Mouse (Mus musculus) brain, embryonic 14.5 days (tissue): ENCODE results near the gene Osbpl10. TPM values are rescaled to one million over a fixed set of nuclear protein-coding genes. Genes with fewer than 3 reads are reported as not detected.

Source experiments
- DNase-seq: peaks from one replicate; pipeline ENCODE4 v3.0.0-alpha.2; 2011; ENCODE audit warnings: low read depth
- CTCF ChIP-seq: fragments of 200-500 bp; IDR thresholded peaks from 2 replicates; pipeline ENCODE4 v1.5.1; 2012; ENCODE audit warnings: inconsistent platforms, mild to moderate bottlenecking, moderate library complexity, borderline replicate concordance; ENCODE audit not compliant: insufficient read depth, insufficient read length; ENCODE audit errors: extremely low read depth
- POLR2A ChIP-seq: fragments of 200-500 bp; IDR thresholded peaks from 2 replicates; pipeline ENCODE4 v1.6.1; 2012; ENCODE audit warnings: mild to moderate bottlenecking, inconsistent platforms, borderline replicate concordance; ENCODE audit not compliant: poor library complexity, insufficient read depth, insufficient read length, severe bottlenecking; ENCODE audit errors: extremely low read depth
- polyA plus RNA-seq: library from polyadenylated mRNA; depleted of rRNA; stranded (reverse); fragments of >200 nt; gene quantifications from 2 replicates; pipeline ENCODE4 v1.2.3, GENCODE M21; 2012; rRNA removed

Osbpl10 gene
- polyA plus RNA-seq, 1 experiment: 7.3 TPM

DNA sequence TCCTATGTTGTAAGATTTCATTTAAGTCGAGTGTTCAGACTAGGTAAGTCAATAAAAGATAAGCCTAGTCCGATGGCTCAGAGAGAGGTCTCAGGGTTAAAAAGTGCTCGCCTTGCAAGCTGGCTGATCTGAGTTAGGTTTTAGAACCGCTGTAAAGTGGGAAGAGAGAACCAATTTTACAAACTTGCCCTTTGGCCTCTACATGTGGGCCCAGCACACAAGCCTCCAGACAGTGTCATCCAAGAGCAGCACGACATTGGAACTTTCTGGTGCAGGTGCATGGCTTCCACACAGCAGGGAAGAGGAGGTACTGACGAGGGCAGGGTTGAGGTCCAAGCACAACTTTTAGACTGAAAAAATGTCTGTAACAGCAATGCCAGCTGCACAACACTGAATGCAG lies 296.4 kb downstream of the Osbpl10 start:
- TF ChIP-seq CTCF (no peak), POLR2A (no peak)
- DNase-seq: no peak

DNA sequence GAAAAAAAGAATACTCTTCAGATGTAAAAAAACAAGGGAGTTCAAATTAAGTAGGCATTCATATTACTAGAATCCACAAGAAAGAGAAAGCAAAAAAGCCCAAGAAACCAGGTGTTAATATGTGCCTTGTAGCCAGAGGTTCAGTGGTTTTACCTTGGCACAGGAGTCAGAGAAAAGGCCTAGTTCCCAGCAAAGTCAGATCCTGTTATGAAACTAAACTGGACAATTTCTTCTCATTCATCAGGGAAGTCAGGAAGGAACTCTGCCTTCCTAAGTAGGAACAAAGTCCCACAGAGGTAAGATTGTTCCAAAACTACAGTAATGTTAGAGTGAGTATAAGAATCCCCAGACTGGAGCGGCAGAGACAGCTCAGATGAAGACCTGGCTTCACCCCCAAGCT lies 300.3 kb downstream of the Osbpl10 start:
- TF ChIP-seq CTCF: no peak
- TF ChIP-seq POLR2A: no peak
- DNase-seq: no peak

Other genes starting within 250 kb of the Osbpl10 start
- 14.0 and 14.2 TPM in 2 replicates for gene Cmtm6, start 247.5 kb upstream of the Osbpl10 start, polyA plus RNA-seq
- 17.5 and 22.9 TPM in 2 replicates for gene Cmtm7, start 196.7 kb upstream of the Osbpl10 start, polyA plus RNA-seq
- gene Cmtm8, start 134.4 kb upstream of the Osbpl10 start, polyA plus RNA-seq: 7.8 and 8.0 TPM in 2 replicates
- gene Gpd1l, start 44.6 kb upstream of the Osbpl10 start, polyA plus RNA-seq: 27.4 and 30.3 TPM in 2 replicates
- gene Rps27rt, start 4.2 kb downstream of the Osbpl10 start, polyA plus RNA-seq: 36.9 and 37.5 TPM in 2 replicates